Mouse (Mus musculus) heart, adult 2 months (tissue): Measurements from ENCODE around the gene Zmynd8.

ENCODE experiments used
- CTCF ChIP-seq: fragments of 200-600 bp; IDR thresholded peaks from 2 replicates; pipeline ENCODE4 v1.8.1; 2022; ENCODE audit warnings: antibody characterized with exemption, mild to moderate bottlenecking, moderate library complexity
- EP300 ChIP-seq: fragments of 200-500 bp; IDR thresholded peaks from 2 replicates; pipeline ENCODE4 v1.6.1; 2011; ENCODE audit warnings: low read depth, low read length, control low read depth; ENCODE audit not compliant: insufficient read depth
- POLR2A ChIP-seq: fragments of 200-500 bp; IDR thresholded peaks from 2 replicates; pipeline ENCODE4 v1.6.1; 2011; ENCODE audit warnings: mild to moderate bottlenecking, low read depth, low read length, control low read depth; ENCODE audit not compliant: insufficient read depth

GRCm38 (mm10) chr2:165900351-165901126, 1.7 kb upstream of the Zmynd8 start:
- peak; percentile 52 for TF ChIP-seq CTCF
- TF ChIP-seq POLR2A: no peak
- TF ChIP-seq EP300: 0 out of 2 replicates have a peak, but pooled peaks have one; percentile 19
